Mouse (Mus musculus): ENCODE data around the gene Slc4a1.
A peak's percentile ranks its signal among the peaks of the same experiment; 100 is the strongest.

Gene Slc4a1

DNA sequence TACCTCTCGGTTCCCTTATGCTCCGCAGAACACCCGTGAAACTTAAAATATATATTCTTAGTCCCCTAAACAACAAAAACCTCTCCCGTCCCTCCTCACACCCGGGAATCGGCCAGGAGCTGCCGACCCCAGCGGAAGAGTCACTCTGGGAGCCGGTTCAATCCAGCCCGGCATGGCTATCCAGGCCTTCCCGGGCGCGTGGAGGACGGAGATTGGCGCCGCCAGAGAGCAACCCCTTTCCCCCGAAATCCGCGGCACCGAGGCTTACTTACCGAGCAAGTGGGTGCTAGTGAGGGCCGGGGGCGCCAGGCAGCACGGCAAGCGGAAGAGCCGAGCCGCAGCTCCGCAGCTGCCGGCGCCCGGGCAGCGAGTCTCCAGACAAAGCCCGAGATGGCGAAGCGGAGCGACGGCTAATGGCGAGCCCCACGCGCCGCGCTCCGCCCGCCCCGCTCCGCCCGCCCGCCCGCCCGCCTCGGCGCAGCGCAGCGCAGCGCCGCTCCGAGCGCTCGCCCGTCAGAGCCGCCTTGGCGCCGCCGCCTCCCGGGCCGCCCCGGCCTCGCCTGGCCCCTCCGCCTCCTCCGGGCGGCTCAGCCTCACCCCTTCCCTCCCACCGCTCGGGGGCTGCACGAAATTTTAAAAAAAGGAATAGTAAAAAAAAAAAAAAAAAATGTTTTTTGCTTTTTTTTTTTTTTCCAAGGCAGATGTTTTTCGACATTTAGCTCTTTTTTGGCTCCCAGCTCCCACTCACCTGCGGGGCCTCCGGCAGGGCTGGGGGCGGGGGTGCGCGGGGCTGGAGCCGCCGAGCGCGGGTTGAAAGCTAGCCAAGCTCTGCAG is 47.2 kb downstream of the Slc4a1 start:
- DNase-seq = peak; percentile 46

DNA sequence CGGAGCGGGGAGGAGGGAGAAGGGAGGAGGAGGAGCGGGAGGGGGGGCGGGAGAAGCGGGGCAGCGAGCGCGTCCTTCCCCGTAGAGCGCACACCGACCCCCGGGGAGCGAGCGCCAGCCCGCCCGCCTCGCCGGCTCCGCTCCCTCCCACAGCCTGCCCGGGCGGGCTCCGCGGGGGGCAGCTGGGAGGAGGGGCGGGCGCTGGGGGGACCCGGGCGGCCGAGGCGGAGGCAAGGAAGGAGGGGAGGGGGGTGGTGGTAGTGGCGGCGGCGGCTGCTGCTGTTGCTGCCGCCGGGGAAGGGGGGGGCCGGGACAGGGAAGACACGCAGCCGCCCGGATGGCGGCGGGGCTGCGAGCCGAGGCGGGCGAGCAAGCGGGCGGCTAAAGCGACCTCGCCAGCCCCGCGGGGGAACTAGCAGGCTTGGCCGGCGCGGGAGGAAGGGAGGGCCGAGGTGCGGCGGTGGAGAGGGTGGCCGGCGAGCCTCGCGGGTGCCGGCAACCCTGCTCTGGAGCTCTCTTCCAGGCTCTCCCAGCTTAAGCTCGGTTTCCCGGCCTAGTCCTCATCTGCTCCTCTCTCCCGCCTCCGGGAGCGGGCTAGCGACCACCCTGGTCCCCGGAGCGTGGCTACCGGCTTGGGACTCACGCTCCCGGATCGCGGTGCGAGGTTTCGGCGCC is 48.0 kb downstream of the Slc4a1 start:
- peak; percentile 68 for DNase-seq

DNA sequence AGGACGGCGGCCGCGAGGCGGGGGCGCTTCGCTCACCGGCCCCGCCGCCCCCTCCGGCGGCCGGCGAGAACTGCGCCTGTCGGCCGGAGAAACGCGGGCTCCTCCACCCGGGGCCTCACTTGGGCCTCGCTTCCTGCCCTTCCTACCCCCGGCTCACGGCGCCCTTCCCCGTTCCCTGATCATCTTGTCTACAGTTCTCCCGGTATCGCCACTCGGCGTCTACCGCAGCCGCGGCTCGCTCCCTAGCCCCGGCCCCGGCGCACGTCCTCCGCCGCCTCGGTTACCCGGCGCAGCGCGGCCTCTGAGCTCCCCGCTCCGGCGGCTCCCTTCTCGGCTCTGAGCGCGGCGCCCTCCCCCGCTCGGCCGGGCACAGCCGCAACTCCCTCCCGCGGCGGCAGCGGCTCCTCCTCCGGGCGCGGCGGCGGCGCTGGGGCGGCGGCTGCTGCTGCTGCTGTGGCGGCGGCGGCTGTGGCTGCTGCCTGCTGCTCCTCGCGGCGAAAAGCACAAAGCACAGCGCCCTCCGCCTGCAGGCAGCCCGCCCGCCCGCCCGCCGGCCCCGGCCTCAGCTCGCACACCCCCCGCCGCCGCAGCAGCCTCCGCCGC is 48.6 kb downstream of the Slc4a1 start:
- DNase-seq = peak; percentile 67

DNA sequence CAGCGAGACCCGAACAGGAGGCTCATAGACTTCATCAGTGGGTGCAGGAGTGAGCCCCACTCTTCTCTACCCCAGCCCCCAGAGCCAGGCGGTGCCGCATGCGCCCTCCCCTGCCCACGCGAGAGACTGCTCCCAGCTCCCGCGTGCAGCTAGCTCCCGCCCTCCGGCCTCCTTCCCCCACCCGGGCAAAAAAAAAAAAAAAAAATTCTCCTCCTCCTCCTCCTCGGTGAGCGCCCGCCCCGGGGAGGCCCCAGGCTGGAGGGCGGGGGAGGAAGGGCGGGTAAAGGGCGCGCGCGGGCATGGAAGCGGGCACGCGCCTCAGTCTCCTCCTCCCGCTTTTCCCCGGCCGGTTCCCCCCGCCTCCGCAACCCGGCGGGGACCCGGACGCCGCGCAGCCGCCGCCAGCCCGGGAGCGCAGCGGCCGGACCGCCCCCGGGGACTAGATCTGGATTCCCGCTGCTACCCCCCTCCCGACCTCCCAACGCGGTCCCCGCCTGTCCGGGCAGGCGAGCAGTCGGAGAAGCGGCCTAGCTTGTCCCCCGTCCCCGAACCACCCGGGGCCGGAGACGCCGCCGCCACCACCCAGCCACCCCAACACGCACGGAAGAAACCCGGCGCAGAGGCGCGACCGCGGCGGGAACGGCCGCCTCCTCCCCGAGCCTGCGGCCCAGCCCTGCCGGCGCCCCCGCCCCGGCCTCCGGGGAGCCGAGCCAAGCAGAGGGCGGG is 49.3 kb downstream of the Slc4a1 start:
- peak; percentile 89 for DNase-seq

DNA sequence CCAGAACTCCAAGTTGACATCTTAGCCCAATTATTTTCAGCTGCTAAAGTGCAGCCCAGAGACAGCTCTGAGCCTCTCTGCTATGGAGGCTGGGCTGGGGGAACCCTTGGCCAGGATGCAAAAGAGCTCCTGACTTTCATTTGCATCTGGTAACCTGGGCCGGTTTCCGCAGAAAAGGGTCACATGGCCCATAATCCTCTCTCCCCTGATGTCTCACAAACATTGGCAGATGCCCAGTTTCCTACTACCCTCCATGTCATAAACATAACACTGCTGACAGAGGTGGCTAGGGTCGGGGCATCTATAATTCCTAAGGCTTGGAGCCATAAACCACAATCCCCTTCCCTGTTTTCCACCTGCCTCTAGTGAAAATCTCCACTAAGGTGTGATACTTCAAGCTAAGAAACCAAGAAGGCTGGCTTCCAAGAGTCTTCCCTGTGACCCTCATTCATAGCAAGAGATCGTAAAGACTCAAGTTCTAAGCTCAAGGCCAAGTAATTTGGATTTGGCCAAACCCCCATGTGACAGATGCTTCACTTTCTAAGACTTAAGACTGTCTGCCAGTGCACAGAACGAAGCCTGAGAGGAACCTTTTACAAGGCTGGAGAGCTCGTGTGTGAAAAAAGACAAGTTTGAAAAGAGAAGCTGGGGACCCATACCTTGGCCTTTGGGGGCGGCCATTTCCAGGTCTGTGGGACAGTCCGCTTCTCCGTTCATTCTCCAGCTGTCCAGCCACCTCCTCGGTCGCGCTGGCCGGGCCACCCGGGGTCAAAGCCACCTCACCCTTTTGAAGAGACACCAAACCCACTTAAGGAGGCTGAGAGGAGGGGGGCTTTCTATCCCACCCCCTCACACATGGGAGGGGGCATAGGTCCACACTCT is 50.1 kb downstream of the Slc4a1 start:
- peak; percentile 25 for DNase-seq

DNA sequence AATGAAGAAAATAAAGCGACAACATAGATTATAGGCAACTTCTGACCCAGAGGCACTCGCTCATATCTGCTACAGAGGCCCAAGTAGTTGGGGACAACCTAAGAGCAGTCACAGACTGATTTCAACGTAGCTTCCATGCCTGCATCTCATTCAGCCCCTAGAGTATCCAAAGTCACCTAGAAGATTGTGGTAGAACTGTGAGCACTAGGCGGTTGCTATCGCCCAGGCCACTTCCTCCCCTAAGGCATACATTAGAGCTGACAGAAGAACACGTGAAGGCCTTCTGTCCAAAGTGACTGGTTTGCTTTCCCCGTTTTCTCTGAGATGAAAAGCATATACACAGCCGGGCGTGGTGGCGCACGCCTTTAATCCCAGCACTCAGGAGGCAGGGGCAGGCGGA is 51.7 kb downstream of the Slc4a1 start:
- no peak for DNase-seq

DNA sequence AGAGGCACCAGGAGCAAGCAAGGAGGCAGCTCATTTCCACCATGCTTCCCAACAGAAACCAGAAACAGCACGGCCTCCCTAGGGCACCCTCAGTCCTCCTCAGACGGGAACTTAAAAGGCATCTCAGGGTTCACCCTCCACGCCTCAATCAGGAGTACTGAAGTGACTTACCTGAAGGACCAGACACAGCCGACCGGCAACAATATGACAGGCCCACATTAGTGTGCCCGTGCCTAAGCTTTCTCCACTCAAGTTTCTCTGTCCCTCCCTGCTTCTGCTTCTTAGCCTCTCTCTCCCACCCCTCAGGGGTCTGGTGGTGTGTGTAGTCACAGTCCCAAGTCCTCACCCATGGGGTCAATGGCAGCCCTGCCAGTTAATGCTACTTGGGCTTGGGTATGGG is 53.4 kb downstream of the Slc4a1 start:
- no peak for DNase-seq

DNA sequence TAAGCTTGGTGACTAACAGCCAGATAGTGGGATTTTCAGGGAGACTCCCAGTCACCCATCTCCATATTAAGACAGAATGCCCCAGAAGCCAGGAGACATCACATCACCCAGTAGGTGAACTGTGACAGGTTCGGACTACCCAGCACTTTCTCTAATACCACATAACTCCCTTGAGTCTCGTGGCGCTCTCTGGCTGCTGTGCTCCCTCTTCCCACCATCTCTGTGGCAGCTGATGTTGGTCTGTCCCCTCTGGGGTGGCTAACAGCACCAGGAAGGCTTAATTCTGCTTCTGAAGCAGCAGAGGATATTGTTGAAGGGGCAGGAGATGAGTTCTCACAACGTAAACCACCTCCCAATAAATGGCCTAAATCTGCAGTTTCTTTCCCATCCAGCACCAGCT is 54.0 kb downstream of the Slc4a1 start:
- DNase-seq = no peak

DNA sequence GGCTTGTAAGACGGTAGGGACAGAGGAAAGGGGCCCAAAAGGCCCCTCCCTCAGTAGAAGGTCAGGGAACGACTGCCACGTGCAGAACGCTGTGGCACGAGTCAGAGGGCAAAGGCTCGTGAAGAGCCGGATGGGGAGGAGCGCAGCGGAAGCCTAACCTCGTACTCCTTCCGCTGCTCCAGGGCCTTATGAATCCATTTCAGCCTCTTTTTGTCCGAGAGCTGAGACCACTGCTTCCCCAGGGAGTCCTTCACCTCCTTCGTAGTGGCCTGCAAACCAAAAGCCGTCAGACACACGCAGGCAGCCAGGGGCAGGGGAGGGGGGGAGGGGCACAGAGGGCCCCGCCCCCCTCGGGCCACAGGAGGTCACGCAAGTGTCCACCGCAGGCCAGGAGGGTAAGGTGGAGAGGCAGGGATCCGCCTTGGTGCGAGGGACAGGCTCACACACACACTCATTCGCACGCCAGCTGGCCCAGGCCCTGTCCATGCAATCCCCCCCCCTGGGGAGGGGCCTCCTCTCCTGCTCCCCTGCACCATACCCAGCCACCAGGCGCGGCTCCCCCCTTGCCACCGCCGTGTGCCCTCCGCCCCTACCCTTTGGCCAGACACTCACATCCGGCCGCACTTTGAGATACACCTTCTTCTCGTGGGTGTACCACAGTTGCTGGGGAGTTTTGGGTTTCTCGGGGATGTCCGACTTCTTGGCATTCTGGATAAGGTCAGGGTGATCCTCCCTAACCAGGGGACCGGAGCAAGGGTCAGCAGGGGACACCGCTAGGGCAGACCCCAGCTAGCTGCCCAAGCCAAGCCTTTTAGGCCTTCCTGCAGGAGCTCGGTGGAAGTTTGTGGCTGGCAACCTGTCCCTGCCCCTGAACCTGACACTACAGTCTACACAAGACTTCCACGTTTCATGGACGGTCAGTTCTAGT is 55.0 kb downstream of the Slc4a1 start:
- DNase-seq = no peak

DNA sequence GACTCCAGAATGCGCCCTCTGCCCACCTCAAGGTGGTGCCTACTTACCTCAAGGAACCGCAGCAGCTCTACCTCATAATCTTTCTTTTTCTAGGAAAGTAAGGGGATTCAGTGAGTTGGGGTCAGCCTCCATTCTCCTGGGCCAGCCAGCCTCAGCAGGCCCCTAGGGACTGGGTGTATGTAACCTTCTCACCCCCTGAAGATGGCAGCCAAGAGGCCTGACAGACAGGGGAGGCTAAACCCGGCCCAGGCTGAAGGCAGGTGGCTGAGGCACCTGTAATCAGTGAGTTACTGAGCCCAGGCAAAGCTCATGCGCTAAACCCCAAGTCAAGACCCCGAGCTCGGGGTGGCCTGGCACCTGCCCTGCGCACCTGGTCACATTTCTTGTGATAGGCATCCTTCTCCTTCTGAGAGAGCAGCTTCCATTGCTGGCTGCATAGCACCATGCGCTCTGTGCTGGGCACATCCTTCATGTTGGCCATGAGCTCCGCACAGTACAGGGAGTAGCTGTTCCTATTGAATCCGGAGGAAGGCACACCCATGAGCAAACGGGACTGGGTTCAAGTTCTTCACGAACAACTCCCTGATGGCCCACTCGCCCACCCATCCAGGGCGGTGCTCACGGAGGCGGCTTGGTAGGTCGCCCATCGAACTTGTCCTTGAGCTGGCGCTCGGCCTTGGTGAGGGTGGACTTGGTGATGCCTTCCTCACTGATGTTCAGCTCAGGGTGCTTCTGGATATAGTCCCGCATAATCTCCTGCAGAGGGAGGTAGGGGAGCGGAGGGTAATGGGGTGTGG is 56.0 kb downstream of the Slc4a1 start:
- DNase-seq = no peak

DNA sequence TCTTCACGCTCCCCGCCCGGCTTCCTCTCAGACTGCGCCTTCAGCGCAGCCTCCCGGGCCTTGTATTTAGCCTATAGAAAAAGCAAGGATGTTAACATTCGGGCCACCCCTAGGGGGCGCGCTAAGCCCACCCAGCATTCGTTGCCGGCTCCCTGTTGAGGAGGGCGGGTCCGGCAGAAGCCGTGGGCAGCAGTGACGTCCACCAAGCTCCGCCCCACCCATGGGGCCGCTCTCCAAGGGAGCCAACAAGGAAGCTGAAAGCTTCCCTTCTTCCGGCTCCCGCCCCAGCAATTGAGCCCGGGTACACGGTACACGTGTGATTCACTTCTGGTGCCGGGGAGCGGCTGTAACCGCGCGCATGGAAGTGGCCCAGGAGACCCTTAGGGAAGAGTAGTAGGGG is 57.0 kb downstream of the Slc4a1 start:
- DNase-seq = peak; percentile 97

DNA sequence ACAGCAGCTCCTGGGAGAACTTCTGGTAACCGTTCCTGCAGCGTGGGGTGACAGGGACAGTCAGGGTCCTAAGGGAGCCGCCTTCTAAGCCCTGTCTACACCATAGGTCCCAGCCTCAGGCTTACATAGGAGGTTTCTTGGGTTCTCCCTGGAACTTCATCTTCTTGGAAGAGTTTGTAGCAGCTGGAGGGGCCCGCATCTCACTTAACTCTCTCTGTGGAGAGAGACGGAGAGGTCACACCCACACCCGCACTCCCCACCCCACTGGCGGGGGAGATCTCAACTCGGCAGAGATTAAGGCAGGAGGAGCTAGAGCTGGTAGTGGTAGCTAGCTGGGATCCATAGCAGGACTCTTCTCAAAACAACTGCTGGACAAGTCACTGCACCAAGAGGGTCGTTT is 57.9 kb downstream of the Slc4a1 start:
- no peak for DNase-seq

DNA sequence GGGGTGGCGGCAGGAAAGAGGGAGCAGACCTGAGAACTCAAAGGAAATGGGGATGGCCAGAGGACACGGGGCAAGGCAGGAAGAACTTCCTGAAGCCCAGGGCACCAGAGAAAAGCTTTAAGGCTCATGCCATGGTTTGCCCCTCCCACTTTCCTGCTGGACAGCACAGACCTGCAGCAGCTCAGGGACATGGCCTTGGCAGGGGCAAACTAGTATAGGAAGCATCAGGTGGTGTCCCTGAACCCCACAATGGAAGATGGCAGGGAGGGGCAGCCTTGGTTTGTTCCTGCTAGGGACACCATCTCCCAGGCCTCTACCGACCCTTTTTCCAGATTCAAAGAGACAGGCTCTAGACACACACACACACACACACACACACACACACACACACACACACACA is 60.6 kb downstream of the Slc4a1 start:
- DNase-seq = no peak

DNA sequence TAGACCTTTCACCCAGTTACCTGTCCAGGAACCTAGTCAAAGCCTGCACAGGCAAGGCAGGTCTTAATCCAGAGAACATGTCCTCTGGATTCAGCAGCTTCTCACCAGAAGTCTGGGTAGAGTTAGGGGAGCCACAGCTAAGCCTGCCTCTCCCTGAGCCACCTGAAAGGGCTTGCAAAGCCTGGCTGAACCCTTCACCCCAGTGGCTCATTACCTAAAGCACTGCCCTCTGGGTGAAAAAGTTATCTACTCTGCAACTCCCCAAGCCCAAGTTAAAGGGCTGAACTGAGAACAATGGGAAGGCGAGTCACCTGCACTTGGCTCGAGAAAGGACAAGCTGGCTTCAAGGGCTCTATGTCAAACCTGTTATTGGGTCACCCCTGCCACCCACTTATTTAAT is 61.9 kb downstream of the Slc4a1 start:
- DNase-seq = no peak

DNA sequence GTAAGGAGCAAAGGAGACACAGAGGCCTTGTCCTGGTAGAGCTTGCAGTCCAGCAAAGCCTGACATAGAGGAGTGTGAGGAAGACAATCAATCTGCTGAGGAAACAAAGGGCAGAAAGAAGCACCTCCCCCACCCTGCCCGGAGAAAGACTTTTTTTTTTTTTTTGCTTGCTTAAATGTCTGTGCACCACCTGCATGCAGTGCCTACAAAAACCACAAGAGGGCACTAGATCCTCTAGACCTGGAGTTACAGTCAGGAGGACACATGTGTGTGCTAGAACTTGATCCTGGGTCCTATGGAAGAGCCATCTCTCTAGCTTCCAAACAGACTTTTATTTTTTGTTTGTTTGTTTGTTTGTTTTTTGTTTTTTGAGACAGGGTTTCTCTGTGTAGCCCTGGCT is 66.2 kb downstream of the Slc4a1 start:
- no peak for DNase-seq
